Mouse (Mus musculus) midbrain, embryonic 11.5 days (tissue): ENCODE results near the gene Lhb. TPM values are rescaled to one million over a fixed set of nuclear protein-coding genes. Genes with fewer than 3 reads are reported as not detected.

Experiments used
- ATAC-seq: fragments of 200-750 bp; cut with Nextera tagmentation; 2 replicates; pipeline ENCODE4 v1.8.0; 2017; ENCODE audit warnings: moderate TSS enrichment, moderate library complexity; ENCODE audit not compliant: low FRiP score
- DNase-seq: peaks from one replicate; pipeline ENCODE4 v3.0.0; 2015; ENCODE audit warnings: low spot score; ENCODE audit errors: missing footprints
- H3K27ac ChIP-seq: fragments of 300-500 bp; sonication (generic); 2 replicates; pipeline ENCODE4 v1.5.1; 2014; ENCODE audit warnings: low read depth, low read length
- H3K27me3 ChIP-seq: fragments of 300-500 bp; sonication (generic); 2 replicates; pipeline ENCODE4 v1.6.1; 2014; ENCODE audit warnings: mild to moderate bottlenecking, low read length, moderate library complexity, mixed read lengths; ENCODE audit not compliant: control insufficient read depth, insufficient read depth
- H3K36me3 ChIP-seq: fragments of 300-500 bp; sonication (generic); 2 replicates; pipeline ENCODE4 v1.6.1; 2014; ENCODE audit warnings: mild to moderate bottlenecking, low read length, moderate library complexity, mixed read lengths; ENCODE audit not compliant: control insufficient read depth, insufficient read depth
- H3K4me1 ChIP-seq: fragments of 300-500 bp; sonication (generic); 2 replicates; pipeline ENCODE4 v1.6.1; 2014; ENCODE audit warnings: low read length; ENCODE audit not compliant: control insufficient read depth, insufficient read depth
- H3K4me2 ChIP-seq: fragments of 300-500 bp; sonication (generic); 2 replicates; pipeline ENCODE4 v1.6.1; 2014; ENCODE audit warnings: mild to moderate bottlenecking, moderate library complexity
- H3K4me3 ChIP-seq: fragments of 300-500 bp; sonication (generic); 2 replicates; pipeline ENCODE4 v1.5.1; 2014; ENCODE audit warnings: low read depth, low read length
- H3K9ac ChIP-seq: fragments of 300-500 bp; sonication (generic); 2 replicates; pipeline ENCODE4 v1.6.1; 2014; ENCODE audit warnings: low read length
- H3K9me3 ChIP-seq: fragments of 300-500 bp; sonication (generic); 2 replicates; pipeline ENCODE4 v1.6.1; 2016; ENCODE audit warnings: low read length; ENCODE audit not compliant: control insufficient read depth
- WGBS: fragments of 180-500 bp; shearing (Covaris S2); extraction: QIAGEN DNeasy Blood & Tissue Kit; methylation state at CpG from one replicate; pipeline ENCODE4 v1.1.7; 2014; 5-methylcytosine and 5-hydroxymethylcytosine counted together
- microRNA-seq: library from miRNA; unstranded; fragments of <30 nt; microRNA quantifications from one replicate; pipeline ENCODE4, GENCODE M21; 2017
- polyA plus RNA-seq: library from polyadenylated mRNA; unstranded; fragments of >200 nt; fragmentation: Nextera tagmentation; extraction: Ambion mirVana; gene quantifications from 2 replicates; pipeline ENCODE4 v1.2.1, GENCODE M21; 2014

Gene Lhb
- polyA plus RNA-seq, 1 experiment from 2014 or later = not detected

- DNase-seq = no peak
- Histone ChIP-seq H3K27me3 (no peaks in the 10 kb centered on the region), H3K4me1 (peaks cover 19% of the 10 kb centered on the region), H3K4me3 (no peak overlapping the region), H3K36me3 (peaks cover 7% of the 10 kb centered on the region; the same call in 1 of the 2 replicates), H3K27ac (no peak overlapping the region), H3K9me3 (no peaks in the 10 kb centered on the region), H3K4me2 (no peak overlapping the region), H3K9ac (no peak overlapping the region)
- 98% methylated on average over 7 of the region's 7 CpGs for WGBS
- no peak for ATAC-seq
These were observed 43.6 kb downstream of the Lhb start for GRCm38 (mm10) chr7:45463987-45464778.

DNA sequence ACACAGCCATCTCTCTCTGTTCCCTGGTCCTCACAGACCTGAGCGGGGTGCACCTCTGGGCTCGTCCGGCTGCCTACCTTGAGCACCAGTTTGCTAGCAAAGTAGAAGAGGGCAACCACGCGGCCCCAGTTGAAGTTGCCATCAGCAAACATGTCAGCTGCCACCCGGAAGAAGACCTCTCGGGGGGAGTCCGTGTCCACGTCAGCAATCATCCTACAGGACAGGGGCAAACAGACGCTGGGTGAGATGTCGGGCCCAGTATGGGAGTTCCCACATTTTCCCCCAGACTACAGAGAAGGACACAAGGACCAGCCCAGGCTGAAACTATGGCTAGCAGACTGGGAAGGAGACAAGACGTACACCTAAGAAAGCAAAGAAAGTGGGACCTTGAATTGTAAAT, 44.5 kb downstream of the Lhb start:
- no peak overlapping the region for H3K27ac ChIP-seq
- no peaks in the 10 kb centered on the region for H3K27me3 ChIP-seq
- H3K4me1 ChIP-seq = peaks cover 19% of the 10 kb centered on the region
- H3K36me3 ChIP-seq = peaks cover 7% of the 10 kb centered on the region; the same call in 1 of the 2 replicates
- no peaks in the 10 kb centered on the region for H3K9me3 ChIP-seq
- no peak for DNase-seq
- no peak overlapping the region for H3K9ac ChIP-seq
- H3K4me3 ChIP-seq = no peak overlapping the region
- 96% methylated on average over 12 of the region's 12 CpGs for WGBS
- no peak for ATAC-seq
- no peak overlapping the region for H3K4me2 ChIP-seq

DNA sequence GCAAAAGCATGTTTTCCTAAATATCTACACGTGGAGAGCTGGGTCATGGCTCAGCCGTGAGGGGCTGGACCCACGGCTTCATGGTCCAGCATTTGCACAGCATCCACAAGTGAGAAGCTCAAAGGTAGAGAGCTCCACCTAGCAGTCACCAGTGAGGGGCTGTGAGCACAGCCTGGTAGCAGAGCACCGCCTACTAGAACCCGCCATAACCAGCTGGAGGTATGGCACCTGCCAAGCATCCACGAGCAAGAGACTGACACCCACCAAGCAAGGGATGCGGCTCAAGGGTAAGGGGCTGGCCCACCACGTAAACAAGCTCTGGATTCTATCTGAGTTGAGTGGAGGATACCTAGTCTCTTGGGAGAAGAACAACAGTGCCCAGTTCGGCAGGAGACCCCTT, 44.9 kb downstream of the Lhb start:
- Histone ChIP-seq H3K4me3 (peak overlapping the region; percentile 87), H3K9me3 (no peaks in the 10 kb centered on the region), H3K4me2 (peak overlapping the region; percentile 95), H3K27ac (no peak overlapping the region), H3K4me1 (peaks cover 14% of the 10 kb centered on the region), H3K27me3 (no peaks in the 10 kb centered on the region), H3K9ac (peak overlapping the region; percentile 88), H3K36me3 (peaks cover 7% of the 10 kb centered on the region; the same call in 1 of the 2 replicates)
- 85% methylated on average over 9 of the region's 9 CpGs for WGBS
- ATAC-seq (no peak), DNase-seq (no peak)

- no peaks in the 10 kb centered on the region for H3K9me3 ChIP-seq
- peak within 1 kb of the TSS; percentile 95 for H3K4me2 ChIP-seq
- peak within 1 kb of the TSS; percentile 88 for H3K9ac ChIP-seq
- no peaks in the 10 kb centered on the region for H3K27me3 ChIP-seq
- peaks cover 12% of the 10 kb centered on the region for H3K4me1 ChIP-seq
- peaks cover 7% of the 10 kb centered on the region; the same call in 1 of the 2 replicates for H3K36me3 ChIP-seq
- DNase-seq (peak; percentile 99), ATAC-seq (peak; percentile 86)
- WGBS = under 1% methylated on average over 57 of the region's 58 CpGs
- H3K4me3 ChIP-seq = peak within 1 kb of the TSS; percentile 87
- peak within 1 kb of the TSS; percentile 14; the same call in 1 of the 2 replicates for H3K27ac ChIP-seq
These were observed 45.9 kb downstream of the Lhb start, which contains the start of gene Bax for GRCm38 (mm10) chr7:45466283-45467089. TSS of gene Bax (minus strand) at chr7:45466898.

DNA sequence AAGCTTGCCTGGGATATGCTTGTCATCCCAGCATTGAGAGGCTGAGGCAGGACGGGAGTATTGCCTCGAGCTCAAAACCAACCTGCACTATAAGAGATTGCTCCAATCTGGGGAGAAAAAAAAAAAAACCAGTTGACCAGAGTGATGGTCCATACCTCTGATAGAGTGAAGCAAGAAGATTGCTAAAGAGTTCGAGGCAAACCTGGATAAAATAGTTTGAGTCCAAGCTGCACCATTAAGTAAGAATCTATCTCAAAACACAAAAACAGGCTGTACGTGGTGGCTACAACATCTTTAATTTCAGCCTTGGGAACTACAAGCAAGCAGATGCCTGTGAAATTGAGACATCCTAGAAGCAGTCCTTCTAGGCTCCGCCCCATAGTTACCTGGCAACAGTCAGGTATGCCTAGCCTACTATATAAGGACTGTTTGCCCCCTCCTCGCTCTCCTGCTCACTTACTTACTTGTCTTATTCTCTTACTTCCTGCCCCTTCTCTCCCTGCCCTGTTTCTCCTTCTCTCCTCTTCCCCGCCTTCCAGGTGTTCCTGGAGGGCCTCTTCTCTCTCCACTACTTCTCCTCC, 46.6 kb downstream of the Lhb start:
- Histone ChIP-seq H3K4me3 (peak overlapping the region; percentile 87), H3K4me1 (peaks cover 12% of the 10 kb centered on the region), H3K4me2 (peak overlapping the region; percentile 95), H3K9ac (peak overlapping the region; percentile 88; the same call in 1 of the 2 replicates), H3K27me3 (no peaks in the 10 kb centered on the region), H3K27ac (no peak overlapping the region), H3K36me3 (peaks cover 6% of the 10 kb centered on the region; the same call in 1 of the 2 replicates), H3K9me3 (no peaks in the 10 kb centered on the region)
- DNase-seq (no peak), ATAC-seq (no peak)
- WGBS = 33% methylated on average over 7 of the region's 7 CpGs

- Histone ChIP-seq H3K4me1 (peaks cover 5% of the 10 kb centered on the region), H3K36me3 (no peaks in the 10 kb centered on the region), H3K27me3 (no peaks in the 10 kb centered on the region), H3K9ac (no peak overlapping the region), H3K4me3 (no peak overlapping the region), H3K27ac (no peak overlapping the region), H3K4me2 (no peak overlapping the region), H3K9me3 (no peaks in the 10 kb centered on the region)
- DNase-seq = peak; percentile 98
- no peak for ATAC-seq
- 16% methylated on average over 3 of the region's 3 CpGs for WGBS
These were observed 50.2 kb downstream of the Lhb start for GRCm38 (mm10) chr7:45470869-45471268.

Small RNA genes lying within 50 kb of the gene (microRNA-seq; reads per million reads assigned to microRNA genes)
- 0.76 reads per million for gene Gm22133

Other genes with a start within 250 kb of the Lhb start
- not detected in 2 replicates for gene Gfy, start 241.3 kb upstream of the Lhb start, polyA plus RNA-seq
- gene Pth2, start 239.8 kb upstream of the Lhb start, polyA plus RNA-seq = 0.53 and 0.63 TPM in 2 replicates
- gene Ccdc155, start 215.9 kb upstream of the Lhb start, polyA plus RNA-seq = 0.52 and 0.86 TPM in 2 replicates
- 0.81 and 1.2 TPM in 2 replicates for gene Dkkl1, start 208.7 kb upstream of the Lhb start, polyA plus RNA-seq
- gene Tead2, start 205.1 kb upstream of the Lhb start, polyA plus RNA-seq = 241 and 253 TPM in 2 replicates
- gene Cd37, start 181.7 kb upstream of the Lhb start, polyA plus RNA-seq = 0.81 and 0.97 TPM in 2 replicates
- gene Slc6a16, start 179.7 kb upstream of the Lhb start, polyA plus RNA-seq = not detected in 2 replicates
- gene Slc6a21, start 143.3 kb upstream of the Lhb start, polyA plus RNA-seq = not detected in 2 replicates
- gene Trpm4, start 87.0 kb upstream of the Lhb start, polyA plus RNA-seq = 4.4 and 6.1 TPM in 2 replicates
- 0.11 and 0.19 TPM in 2 replicates for gene Hrc, start 85.5 kb upstream of the Lhb start, polyA plus RNA-seq
- 7.7 and 8.1 TPM in 2 replicates for gene Ppfia3, start 53.8 kb upstream of the Lhb start, polyA plus RNA-seq
- gene Lin7b, start 50.2 kb upstream of the Lhb start, polyA plus RNA-seq = 0.75 and 1.2 TPM in 2 replicates
- 62.0 and 70.9 TPM in 2 replicates for gene Snrnp70, start 25.1 kb upstream of the Lhb start, polyA plus RNA-seq
- gene Kcna7, start 15.2 kb upstream of the Lhb start, polyA plus RNA-seq = not detected in 2 replicates
- 0.23 and 0.44 TPM in 2 replicates for gene Ntf5, start 7.1 kb upstream of the Lhb start, polyA plus RNA-seq
- gene Gys1, start 14.0 kb downstream of the Lhb start, polyA plus RNA-seq = 26.5 and 26.8 TPM in 2 replicates
- gene Ruvbl2, start 17.3 kb downstream of the Lhb start, polyA plus RNA-seq = 168 and 171 TPM in 2 replicates
- gene Ftl1, start 39.1 kb downstream of the Lhb start, polyA plus RNA-seq = 5,242 and 5,528 TPM in 2 replicates
- 169 and 201 TPM in 2 replicates for gene Bax, start 46.1 kb downstream of the Lhb start, polyA plus RNA-seq
- gene Tulp2, start 61.1 kb downstream of the Lhb start, polyA plus RNA-seq = 0.15 TPM in 1 of 2 replicates, not detected in the other
- gene Gm45808, start 66.0 kb downstream of the Lhb start, polyA plus RNA-seq = not detected in 2 replicates
- gene Dhdh, start 68.0 kb downstream of the Lhb start, polyA plus RNA-seq = 3.2 and 3.9 TPM in 2 replicates
- gene Nucb1, start 89.6 kb downstream of the Lhb start, polyA plus RNA-seq = 83.7 and 84.8 TPM in 2 replicates
- 16.3 and 17.1 TPM in 2 replicates for gene Ppp1r15a, start 105.4 kb downstream of the Lhb start, polyA plus RNA-seq
- gene Plekha4, start 105.5 kb downstream of the Lhb start, polyA plus RNA-seq = 0.08 and 0.26 TPM in 2 replicates
- 0.10 and 0.12 TPM in 2 replicates for gene Hsd17b14, start 134.1 kb downstream of the Lhb start, polyA plus RNA-seq
- 22.5 and 24.7 TPM in 2 replicates for gene Bcat2, start 149.3 kb downstream of the Lhb start, polyA plus RNA-seq
- gene Fgf21, start 194.7 kb downstream of the Lhb start, polyA plus RNA-seq = not detected in 2 replicates
- not detected in 2 replicates for gene Fut1, start 196.5 kb downstream of the Lhb start, polyA plus RNA-seq
- gene Izumo1, start 201.0 kb downstream of the Lhb start, polyA plus RNA-seq = 0.10 and 0.29 TPM in 2 replicates
- 4.0 and 4.7 TPM in 2 replicates for gene Rasip1, start 206.7 kb downstream of the Lhb start, polyA plus RNA-seq
- gene Mamstr, start 219.2 kb downstream of the Lhb start, polyA plus RNA-seq = 1.8 and 2.1 TPM in 2 replicates
- not detected in 2 replicates for gene Fut2, start 245.6 kb downstream of the Lhb start, polyA plus RNA-seq